Mouse (Mus musculus): ENCODE data around the gene E2f4. TPM values are rescaled to one million over a fixed set of nuclear protein-coding genes. Genes with fewer than 3 reads are reported as not detected.

Gene E2f4
- total and polyA plus RNA-seq, 3 experiments, result 97.9 to 313 (median 98.5) TPM

DNA sequence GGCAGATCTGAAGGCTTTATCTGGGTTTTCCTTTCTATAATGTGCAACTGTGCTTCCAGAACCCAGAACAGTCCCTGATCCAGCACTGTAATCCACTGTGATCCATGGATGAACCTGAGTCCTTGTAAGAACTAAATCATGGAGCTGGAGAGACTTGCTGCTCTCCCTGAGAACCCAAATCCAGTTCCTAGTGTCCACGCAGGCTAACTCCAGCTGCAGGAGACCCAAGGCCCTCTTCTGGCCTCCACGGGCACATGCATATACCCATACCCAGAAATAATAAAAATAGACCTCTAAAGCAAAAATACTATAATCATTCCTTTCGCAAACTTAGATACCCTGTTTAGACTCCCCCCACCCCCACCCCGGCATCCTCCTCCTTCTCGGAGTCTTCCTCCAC is 9.2 kb upstream of the E2f4 start:
- no peaks in the 10 kb centered on the region for H3K9me3 ChIP-seq (replicated peaks; ENCODE audit: insufficient read depth, low read length)
- H3K9ac ChIP-seq (ENCODE audit: control insufficient read depth, low read depth, low read length, poor library complexity, severe bottlenecking), result peak overlapping the region; percentile 59
- H3K27ac ChIP-seq (ENCODE audit: control insufficient read depth, low read depth, low read length), result no peak overlapping the region; the same call in 1 of the 2 replicates
- H3K4me1 ChIP-seq (ENCODE audit: control insufficient read depth in 1 of 2, insufficient read depth in 2 of 2, low read length in 2 of 2), result peaks cover 4 to 20% of the 10 kb centered on the region in 2 experiments; a peak in 3 of 4 replicates
- peak overlapping the region; percentile 70 to 86 for H3K4me3 ChIP-seq (ENCODE audit: control insufficient read depth in 1 of 2, insufficient read depth in 1 of 2, low read depth in 2 of 2, low read length in 2 of 2)
- peak; percentile 58 for DNase-seq (ENCODE audit: low read depth, low spot score)
- TF ChIP-seq MAZ (IDR thresholded peaks at IDR 0.05; ENCODE audit: low read depth, low read length) (0 out of 2 replicates have a peak, but pooled peaks have one; percentile 14), CTCF (IDR thresholded peaks at IDR 0.05 in 2 of 3, conservative IDR thresholded peaks at IDR 0.05 in 1 of 3; ENCODE audit: control insufficient read depth in 1 of 3, insufficient read depth in 1 of 3, low read depth in 2 of 3, low read length in 3 of 3, poor library complexity in 1 of 3, severe bottlenecking in 1 of 3) (peak; percentile 9 to 20 (median 19); a peak in 2 of 6 replicates), ETS1 (IDR thresholded peaks at IDR 0.05; ENCODE audit: low read depth, low read length) (no peak), SMC3 (IDR thresholded peaks at IDR 0.05; ENCODE audit: low read depth, low read length) (peak; percentile 36), POLR2A (IDR thresholded peaks at IDR 0.05; ENCODE audit: control insufficient read depth in 1 of 2, insufficient read depth in 1 of 2, low read depth in 1 of 2, low read length in 2 of 2, poor library complexity in 1 of 2) (no peak)
- peaks cover 3% of the 10 kb centered on the region for H3K79me2 ChIP-seq (ENCODE audit: control insufficient read depth, insufficient read depth, low read length, poor library complexity)
- peaks cover 0 to 6% of the 10 kb centered on the region in 2 experiments; a peak in 2 of 4 replicates for H3K36me3 ChIP-seq (ENCODE audit: control insufficient read depth in 1 of 2, insufficient read depth in 2 of 2, low read length in 2 of 2)
- H3K27me3 ChIP-seq (ENCODE audit: control insufficient read depth in 1 of 2, insufficient read depth in 2 of 2, low read length in 2 of 2), result no peaks in the 10 kb centered on the region

- H3K4me1 ChIP-seq (ENCODE audit: control insufficient read depth in 1 of 2, insufficient read depth in 2 of 2, low read length in 2 of 2), result peaks cover 4 to 13% of the 10 kb centered on the region in 2 experiments; a peak in 3 of 4 replicates
- H3K27me3 ChIP-seq (ENCODE audit: control insufficient read depth in 1 of 2, insufficient read depth in 2 of 2, low read length in 2 of 2), result no peaks in the 10 kb centered on the region
- peak overlapping the region; percentile 74 to 86 for H3K4me3 ChIP-seq (ENCODE audit: control insufficient read depth in 1 of 2, insufficient read depth in 1 of 2, low read depth in 2 of 2, low read length in 2 of 2)
- no peaks in the 10 kb centered on the region; a peak in 1 of 4 replicates for H3K36me3 ChIP-seq (ENCODE audit: control insufficient read depth in 1 of 2, insufficient read depth in 2 of 2, low read length in 2 of 2)
- H3K9ac ChIP-seq (ENCODE audit: control insufficient read depth, low read depth, low read length, poor library complexity, severe bottlenecking), result peak overlapping the region; percentile 76
- H3K9me3 ChIP-seq (replicated peaks; ENCODE audit: insufficient read depth, low read length), result no peaks in the 10 kb centered on the region
- peak overlapping the region; percentile 82 for H3K27ac ChIP-seq (ENCODE audit: control insufficient read depth, low read depth, low read length)
- DNase-seq (ENCODE audit: low read depth, low spot score), result peak; percentile 99
- peaks cover 3% of the 10 kb centered on the region for H3K79me2 ChIP-seq (ENCODE audit: control insufficient read depth, insufficient read depth, low read length, poor library complexity)
- TF ChIP-seq NELFE (IDR thresholded peaks at IDR 0.05; ENCODE audit: low read depth, low read length), result peak; percentile 87
- TF ChIP-seq POLR2A (IDR thresholded peaks at IDR 0.05; ENCODE audit: control insufficient read depth in 1 of 2, insufficient read depth in 1 of 2, low read depth in 1 of 2, low read length in 2 of 2, poor library complexity in 1 of 2), result peak; percentile 81 to 88
- peak; percentile 68 for TF ChIP-seq TCF12 (IDR thresholded peaks at IDR 0.05; ENCODE audit: low read depth, low read length)
- peak; percentile 95 for TF ChIP-seq TBP (IDR thresholded peaks at IDR 0.05; ENCODE audit: low read depth, low read length)
- TF ChIP-seq CTCF (IDR thresholded peaks at IDR 0.05 in 2 of 3, conservative IDR thresholded peaks at IDR 0.05 in 1 of 3; ENCODE audit: control insufficient read depth in 1 of 3, insufficient read depth in 1 of 3, low read depth in 2 of 3, low read length in 3 of 3, poor library complexity in 1 of 3, severe bottlenecking in 1 of 3), result 0 out of 6 replicates have a peak, but pooled peaks of 1 of the 3 experiments have one; percentile 7
- TF ChIP-seq HCFC1 (IDR thresholded peaks at IDR 0.05; ENCODE audit: low read depth, low read length), result peak; percentile 67
- TF ChIP-seq ZNF384 (IDR thresholded peaks at IDR 0.05; ENCODE audit: low read depth, low read length), result no peak
- TF ChIP-seq UBTF (IDR thresholded peaks at IDR 0.05; ENCODE audit: borderline replicate concordance, insufficient read depth, low read depth, low read length), result no peak
- peak; percentile 78 for TF ChIP-seq SIN3A (IDR thresholded peaks at IDR 0.05; ENCODE audit: low read length)
- TF ChIP-seq POLR2AphosphoS5 (IDR thresholded peaks at IDR 0.05; ENCODE audit: borderline replicate concordance, low read depth, low read length), result no peak
- TF ChIP-seq BHLHE40 (IDR thresholded peaks at IDR 0.05; ENCODE audit: borderline replicate concordance, low read depth, low read length), result peak; percentile 34; the same call in 1 of the 2 replicates
- peak; percentile 96 for TF ChIP-seq GATA1 (IDR thresholded peaks at IDR 0.05; ENCODE audit: low read depth, low read length)
- TF ChIP-seq MAZ (IDR thresholded peaks at IDR 0.05; ENCODE audit: low read depth, low read length), result no peak; the same call in 1 of the 2 replicates
- peak; percentile 67 for TF ChIP-seq MXI1 (IDR thresholded peaks at IDR 0.05; ENCODE audit: low read depth, low read length)
- TF ChIP-seq SMC3 (IDR thresholded peaks at IDR 0.05; ENCODE audit: low read depth, low read length), result no peak
- TF ChIP-seq MAX (IDR thresholded peaks at IDR 0.05; ENCODE audit: low read length), result peak; percentile 25; the same call in 1 of the 2 replicates
- peak; percentile 67 for TF ChIP-seq NRF1 (IDR thresholded peaks at IDR 0.05; ENCODE audit: insufficient read depth, low read depth, low read length, poor library complexity, severe bottlenecking)
- TF ChIP-seq ZC3H11A (IDR thresholded peaks at IDR 0.05; ENCODE audit: low read depth, low read length), result no peak
- peak; percentile 9; the same call in 1 of the 2 replicates for TF ChIP-seq ETS1 (IDR thresholded peaks at IDR 0.05; ENCODE audit: low read depth, low read length)
- TF ChIP-seq KAT2A (conservative IDR thresholded peaks at IDR 0.05; ENCODE audit: low read depth, low read length), result no peak; the same call in 1 of the 2 replicates
- TF ChIP-seq CHD2 (IDR thresholded peaks at IDR 0.05; ENCODE audit: low read length), result 0 out of 2 replicates have a peak, but pooled peaks have one; percentile 6
- TF ChIP-seq RCOR1 (IDR thresholded peaks at IDR 0.05; ENCODE audit: low read depth, low read length), result no peak
- peak; percentile 75 for TF ChIP-seq ZMIZ1 (IDR thresholded peaks at IDR 0.05; ENCODE audit: low read depth, low read length)
- TF ChIP-seq MYC (IDR thresholded peaks at IDR 0.05; ENCODE audit: low read depth, low read length), result peak; percentile 32; the same call in 1 of the 2 replicates
- TF ChIP-seq USF1 (IDR thresholded peaks at IDR 0.05; ENCODE audit: low read depth, low read length), result peak; percentile 51
- TF ChIP-seq EP300 (IDR thresholded peaks at IDR 0.05; ENCODE audit: low read depth in 1 of 2, low read length in 2 of 2), result no peak
- TF ChIP-seq USF2 (IDR thresholded peaks at IDR 0.05; ENCODE audit: borderline replicate concordance in 1 of 2, insufficient read depth in 1 of 2, low read depth in 1 of 2, low read length in 2 of 2), result no peak
Observed at GRCm38 (mm10) chr8:105288958-105289732, 8.3 kb upstream of the E2f4 start.
